Mouse (Mus musculus): ENCODE data around the gene Cyp2w1.

Cyp2w1 gene

GRCm38 (mm10) chr5:139371631-139372401, 19.4 kb downstream of the Cyp2w1 start:
- H3K27me3 ChIP-seq (ENCODE audit: insufficient read depth, low read length), result no peaks in the 10 kb centered on the region
- H3K4me1 ChIP-seq (replicated peaks; ENCODE audit: low read depth, low read length), result peaks cover 85% of the 10 kb centered on the region
- no peaks in the 10 kb centered on the region for H3K9me3 ChIP-seq (ENCODE audit: low read length)
- peak overlapping the region; percentile 79 for H3K4me3 ChIP-seq (replicated peaks; ENCODE audit: low read length)
- TF ChIP-seq CTCF (conservative IDR thresholded peaks at IDR 0.05; ENCODE audit: low read length) (no peak), POU5F1 (IDR thresholded peaks at IDR 0.05; ENCODE audit: borderline replicate concordance, low read length) (no peak), NANOG (IDR thresholded peaks at IDR 0.05; ENCODE audit: borderline replicate concordance, low read length) (no peak)
- H3K36me3 ChIP-seq (ENCODE audit: insufficient read depth, low read length), result peaks cover 26% of the 10 kb centered on the region; the same call in 1 of the 2 replicates

GRCm38 (mm10) chr5:139373126-139373525, 20.7 kb downstream of the Cyp2w1 start:
- Histone ChIP-seq H3K4me1 (replicated peaks; ENCODE audit: low read depth, low read length) (peaks cover 84% of the 10 kb centered on the region), H3K27me3 (ENCODE audit: insufficient read depth, low read length) (no peaks in the 10 kb centered on the region), H3K4me3 (replicated peaks; ENCODE audit: low read length) (no peak overlapping the region), H3K9me3 (ENCODE audit: low read length) (no peaks in the 10 kb centered on the region), H3K36me3 (ENCODE audit: insufficient read depth, low read length) (peaks cover 37% of the 10 kb centered on the region)
- TF ChIP-seq NANOG (IDR thresholded peaks at IDR 0.05; ENCODE audit: borderline replicate concordance, low read length), result no peak

GRCm38 (mm10) chr5:139373889-139374444, 21.6 kb downstream of the Cyp2w1 start:
- no peaks in the 10 kb centered on the region for H3K27me3 ChIP-seq (ENCODE audit: insufficient read depth, low read length)
- peaks cover 30% of the 10 kb centered on the region for H3K36me3 ChIP-seq (ENCODE audit: insufficient read depth, low read length)
- H3K9me3 ChIP-seq (ENCODE audit: low read length), result no peaks in the 10 kb centered on the region
- H3K4me1 ChIP-seq (replicated peaks; ENCODE audit: low read depth, low read length), result peaks cover 84% of the 10 kb centered on the region
- no peak overlapping the region for H3K4me3 ChIP-seq (replicated peaks; ENCODE audit: low read length)
- TF ChIP-seq NANOG (IDR thresholded peaks at IDR 0.05; ENCODE audit: borderline replicate concordance, low read length) (no peak), CTCF (conservative IDR thresholded peaks at IDR 0.05; ENCODE audit: low read length) (no peak), POU5F1 (IDR thresholded peaks at IDR 0.05; ENCODE audit: borderline replicate concordance, low read length) (no peak)

GRCm38 (mm10) chr5:139374841-139375240, 22.4 kb downstream of the Cyp2w1 start:
- Histone ChIP-seq H3K4me1 (replicated peaks; ENCODE audit: low read depth, low read length) (peaks cover 86% of the 10 kb centered on the region), H3K9me3 (ENCODE audit: low read length) (no peaks in the 10 kb centered on the region), H3K27me3 (ENCODE audit: insufficient read depth, low read length) (no peaks in the 10 kb centered on the region), H3K36me3 (ENCODE audit: insufficient read depth, low read length) (peaks cover 29% of the 10 kb centered on the region), H3K4me3 (replicated peaks; ENCODE audit: low read length) (no peak overlapping the region)
- TF ChIP-seq CTCF (conservative IDR thresholded peaks at IDR 0.05; ENCODE audit: low read length) (no peak), POU5F1 (IDR thresholded peaks at IDR 0.05; ENCODE audit: borderline replicate concordance, low read length) (no peak), NANOG (IDR thresholded peaks at IDR 0.05; ENCODE audit: borderline replicate concordance, low read length) (no peak)

- Histone ChIP-seq H3K27me3 (ENCODE audit: insufficient read depth, low read length) (0 out of 2 replicates have a peak, but pooled peaks cover 4% of the 10 kb centered on the region), H3K36me3 (ENCODE audit: insufficient read depth, low read length) (peaks cover 23% of the 10 kb centered on the region), H3K4me3 (replicated peaks; ENCODE audit: low read length) (no peak within 1 kb of the TSS), H3K9me3 (ENCODE audit: low read length) (no peaks in the 10 kb centered on the region), H3K4me1 (replicated peaks; ENCODE audit: low read depth, low read length) (peaks cover 83% of the 10 kb centered on the region)
- no peak for TF ChIP-seq NANOG (IDR thresholded peaks at IDR 0.05; ENCODE audit: borderline replicate concordance, low read length)
- TF ChIP-seq CTCF (conservative IDR thresholded peaks at IDR 0.05; ENCODE audit: low read length), result no peak
- no peak for TF ChIP-seq POU5F1 (IDR thresholded peaks at IDR 0.05; ENCODE audit: borderline replicate concordance, low read length)
These were observed 25.3 kb downstream of the Cyp2w1 start, which contains the start of gene Gpr146 for GRCm38 (mm10) chr5:139377468-139378270. Gene Gpr146 (plus strand): TSS chr5:139377697.

- Histone ChIP-seq H3K4me3 (replicated peaks; ENCODE audit: low read length) (no peak overlapping the region), H3K9me3 (ENCODE audit: low read length) (no peaks in the 10 kb centered on the region), H3K27me3 (ENCODE audit: insufficient read depth, low read length) (0 out of 2 replicates have a peak, but pooled peaks cover 4% of the 10 kb centered on the region), H3K36me3 (ENCODE audit: insufficient read depth, low read length) (peaks cover 23% of the 10 kb centered on the region), H3K4me1 (replicated peaks; ENCODE audit: low read depth, low read length) (peaks cover 83% of the 10 kb centered on the region)
- TF ChIP-seq POU5F1 (IDR thresholded peaks at IDR 0.05; ENCODE audit: borderline replicate concordance, low read length) (no peak), CTCF (conservative IDR thresholded peaks at IDR 0.05; ENCODE audit: low read length) (no peak), NANOG (IDR thresholded peaks at IDR 0.05; ENCODE audit: borderline replicate concordance, low read length) (no peak)
These were observed 25.8 kb downstream of the Cyp2w1 start for GRCm38 (mm10) chr5:139378271-139378556.

- H3K27me3 ChIP-seq (ENCODE audit: insufficient read depth, low read length), result 0 out of 2 replicates have a peak, but pooled peaks cover 4% of the 10 kb centered on the region
- TF ChIP-seq NANOG (IDR thresholded peaks at IDR 0.05; ENCODE audit: borderline replicate concordance, low read length), result no peak
- no peak for TF ChIP-seq POU5F1 (IDR thresholded peaks at IDR 0.05; ENCODE audit: borderline replicate concordance, low read length)
- TF ChIP-seq CTCF (conservative IDR thresholded peaks at IDR 0.05; ENCODE audit: low read length), result no peak
- no peaks in the 10 kb centered on the region for H3K9me3 ChIP-seq (ENCODE audit: low read length)
These were observed 26.7 kb downstream of the Cyp2w1 start for GRCm38 (mm10) chr5:139378986-139379629.

More at GRCm38 (mm10) chr5:139378986-139379629, 26.7 kb downstream of the Cyp2w1 start:
- Histone ChIP-seq H3K36me3 (ENCODE audit: insufficient read depth, low read length) (peaks cover 23% of the 10 kb centered on the region), H3K4me1 (replicated peaks; ENCODE audit: low read depth, low read length) (peaks cover 85% of the 10 kb centered on the region), H3K4me3 (replicated peaks; ENCODE audit: low read length) (0 out of 2 replicates have a peak overlapping the region, but pooled peaks have one; percentile 85)
